Mouse (Mus musculus) forebrain, embryonic 16.5 days (tissue): ENCODE data around the gene Ptpn11. TPM values are rescaled to one million over a fixed set of nuclear protein-coding genes. Genes with fewer than 3 reads are reported as not detected.
A peak's percentile ranks its signal among the peaks of the same experiment; 100 is the strongest.

Source experiments
- ATAC-seq: fragments of 200-750 bp; cut with Nextera tagmentation; 2 replicates; pipeline ENCODE4 v1.8.0; 2017; ENCODE audit warnings: mild to moderate bottlenecking, moderate library complexity
- H3K27ac ChIP-seq: fragments of 300-500 bp; sonication (generic); 2 replicates; pipeline ENCODE4 v1.5.1; 2014; ENCODE audit warnings: low read length, control low read depth
- H3K27me3 ChIP-seq: fragments of 300-500 bp; sonication (generic); replicated peaks from 2 replicates; pipeline ENCODE4 v1.6.1; 2014; ENCODE audit warnings: low read length; ENCODE audit not compliant: control insufficient read depth, insufficient read depth
- H3K36me3 ChIP-seq: fragments of 300-500 bp; sonication (generic); 2 replicates; pipeline ENCODE4 v1.6.1; 2014; ENCODE audit not compliant: control insufficient read depth, insufficient read depth
- H3K4me1 ChIP-seq: fragments of 300-500 bp; sonication (generic); replicated peaks from 2 replicates; pipeline ENCODE4 v1.6.1; 2014; ENCODE audit warnings: low read length; ENCODE audit not compliant: control insufficient read depth, insufficient read depth
- H3K4me2 ChIP-seq: fragments of 300-500 bp; sonication (generic); 2 replicates; pipeline ENCODE4 v1.6.1; 2014; ENCODE audit warnings: mild to moderate bottlenecking, low read length, control low read depth
- H3K4me3 ChIP-seq: fragments of 300-500 bp; sonication (generic); replicated peaks from 2 replicates; pipeline ENCODE4 v1.5.1; 2014; ENCODE audit warnings: mild to moderate bottlenecking, low read length, control low read depth
- H3K9ac ChIP-seq: fragments of 300-500 bp; sonication (generic); replicated peaks from 2 replicates; pipeline ENCODE4 v1.6.1; 2014; ENCODE audit warnings: low read depth, low read length, control low read depth
- H3K9me3 ChIP-seq: fragments of 300-500 bp; sonication (generic); 2 replicates; pipeline ENCODE4 v1.6.1; 2016; ENCODE audit warnings: low read length; ENCODE audit not compliant: control insufficient read depth
- WGBS: fragments of 180-500 bp; shearing (Covaris S2); extraction: QIAGEN DNeasy Blood & Tissue Kit; methylation state at CpG from one replicate; pipeline ENCODE4 v1.1.7; 2014; 5-methylcytosine and 5-hydroxymethylcytosine counted together
- polyA plus RNA-seq: library from polyadenylated mRNA; unstranded; fragments of >200 nt; fragmentation: Nextera tagmentation; extraction: Ambion mirVana; gene quantifications from 2 replicates; pipeline ENCODE4 v1.2.1, GENCODE M21; 2015

The Ptpn11 gene
- polyA plus RNA-seq, 1 experiment from 2014 or later: 22.5 TPM

DNA sequence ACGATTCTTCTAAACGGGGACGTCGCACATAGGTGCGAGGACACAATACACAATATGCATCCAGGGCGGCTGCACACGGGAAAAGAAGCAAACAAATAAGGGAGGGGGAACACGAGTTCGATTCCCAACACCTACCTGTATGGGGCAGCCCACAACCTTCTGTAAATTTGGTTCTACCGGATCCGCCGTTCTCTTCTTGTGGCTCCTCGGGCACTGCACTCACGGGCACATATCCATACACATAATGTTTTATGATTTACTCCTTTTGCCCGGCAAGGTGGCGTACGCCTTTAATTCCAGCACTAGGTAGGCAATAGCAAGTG, 348 bp upstream of the Ptpn11 start:
- Histone ChIP-seq H3K4me2 (peak overlapping the region; percentile 56), H3K9ac (peak overlapping the region; percentile 85), H3K9me3 (no peaks in the 10 kb centered on the region), H3K4me3 (peak overlapping the region; percentile 65), H3K27ac (peak overlapping the region; percentile 47), H3K27me3 (no peaks in the 10 kb centered on the region), H3K4me1 (peaks cover 26% of the 10 kb centered on the region), H3K36me3 (no peaks in the 10 kb centered on the region)
- ATAC-seq: peak; percentile 62
- 9% methylated on average over 17 of the region's 17 CpGs for WGBS

GRCm38 (mm10) chr5:121190210-121190835, 874 bp downstream of the Ptpn11 start:
- peaks cover 28% of the 10 kb centered on the region for H3K4me1 ChIP-seq
- no peak for ATAC-seq
- no peaks in the 10 kb centered on the region for H3K36me3 ChIP-seq
- peak overlapping the region; percentile 54 for H3K27ac ChIP-seq
- 33% methylated on average over 21 of the region's 21 CpGs for WGBS
- peak overlapping the region; percentile 85 for H3K9ac ChIP-seq
- peak overlapping the region; percentile 75 for H3K4me2 ChIP-seq
- no peaks in the 10 kb centered on the region for H3K9me3 ChIP-seq
- H3K4me3 ChIP-seq: peak overlapping the region; percentile 65
- no peaks in the 10 kb centered on the region for H3K27me3 ChIP-seq

DNA sequence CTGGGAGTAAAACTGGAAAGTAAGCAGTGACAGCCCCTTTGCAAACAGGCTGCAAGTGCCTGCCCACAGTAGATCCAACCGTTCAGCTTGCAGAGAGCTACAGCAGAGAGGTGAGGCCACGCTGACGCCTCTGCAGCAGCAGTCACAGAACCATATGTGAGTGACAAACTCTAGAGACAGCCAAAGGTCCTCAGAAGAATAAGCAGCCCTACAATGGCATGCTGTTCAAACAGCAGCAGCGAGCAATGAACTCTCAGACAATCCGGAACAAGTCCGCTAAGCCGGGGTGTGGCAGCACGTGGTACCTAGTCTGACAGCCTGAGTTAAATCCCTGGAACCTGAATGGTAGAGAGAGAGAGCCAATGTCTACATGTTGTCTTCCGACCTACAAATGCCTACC, 2.0 kb downstream of the Ptpn11 start:
- H3K4me1 ChIP-seq: peaks cover 35% of the 10 kb centered on the region
- no peaks in the 10 kb centered on the region for H3K27me3 ChIP-seq
- no peak for ATAC-seq
- H3K4me3 ChIP-seq: no peak overlapping the region
- H3K27ac ChIP-seq: no peak overlapping the region
- H3K4me2 ChIP-seq: no peak overlapping the region
- H3K36me3 ChIP-seq: no peaks in the 10 kb centered on the region
- H3K9ac ChIP-seq: no peak overlapping the region
- H3K9me3 ChIP-seq: no peaks in the 10 kb centered on the region
- WGBS: 85% methylated on average over 9 of the region's 9 CpGs

DNA sequence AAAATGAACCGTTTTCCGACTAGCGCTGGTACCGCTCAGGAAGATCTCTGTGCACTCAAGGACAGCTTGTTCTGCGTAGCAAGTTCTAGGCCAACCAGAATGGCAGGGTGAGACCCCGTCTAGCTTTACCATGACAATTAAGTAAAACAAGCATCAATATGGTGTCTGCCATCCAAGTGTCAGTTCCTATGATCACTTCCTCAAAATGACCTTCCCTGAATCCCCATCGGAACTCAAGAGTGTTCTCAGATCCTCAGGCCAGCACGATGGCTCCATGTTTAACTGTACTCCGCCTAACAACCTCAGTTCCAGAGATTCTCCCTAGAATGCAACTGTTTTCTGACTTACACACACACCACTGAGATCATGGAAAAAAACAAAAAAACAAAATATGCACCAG, 2.9 kb downstream of the Ptpn11 start:
- WGBS: 94% methylated on average over 9 of the region's 9 CpGs
- Histone ChIP-seq H3K9me3 (no peaks in the 10 kb centered on the region), H3K4me2 (no peak overlapping the region), H3K27me3 (no peaks in the 10 kb centered on the region), H3K4me1 (peaks cover 35% of the 10 kb centered on the region), H3K9ac (no peak overlapping the region), H3K27ac (no peak overlapping the region), H3K36me3 (no peaks in the 10 kb centered on the region), H3K4me3 (no peak overlapping the region)
- ATAC-seq: no peak

GRCm38 (mm10) chr5:121187580-121188001, 3.6 kb downstream of the Ptpn11 start:
- H3K4me2 ChIP-seq: no peak overlapping the region
- ATAC-seq: no peak
- no peak overlapping the region for H3K4me3 ChIP-seq
- WGBS: 91% methylated on average over 8 of the region's 8 CpGs
- no peak overlapping the region for H3K27ac ChIP-seq
- no peaks in the 10 kb centered on the region for H3K9me3 ChIP-seq
- no peaks in the 10 kb centered on the region for H3K36me3 ChIP-seq
- H3K4me1 ChIP-seq: peaks cover 35% of the 10 kb centered on the region
- H3K27me3 ChIP-seq: no peaks in the 10 kb centered on the region
- H3K9ac ChIP-seq: no peak overlapping the region

DNA sequence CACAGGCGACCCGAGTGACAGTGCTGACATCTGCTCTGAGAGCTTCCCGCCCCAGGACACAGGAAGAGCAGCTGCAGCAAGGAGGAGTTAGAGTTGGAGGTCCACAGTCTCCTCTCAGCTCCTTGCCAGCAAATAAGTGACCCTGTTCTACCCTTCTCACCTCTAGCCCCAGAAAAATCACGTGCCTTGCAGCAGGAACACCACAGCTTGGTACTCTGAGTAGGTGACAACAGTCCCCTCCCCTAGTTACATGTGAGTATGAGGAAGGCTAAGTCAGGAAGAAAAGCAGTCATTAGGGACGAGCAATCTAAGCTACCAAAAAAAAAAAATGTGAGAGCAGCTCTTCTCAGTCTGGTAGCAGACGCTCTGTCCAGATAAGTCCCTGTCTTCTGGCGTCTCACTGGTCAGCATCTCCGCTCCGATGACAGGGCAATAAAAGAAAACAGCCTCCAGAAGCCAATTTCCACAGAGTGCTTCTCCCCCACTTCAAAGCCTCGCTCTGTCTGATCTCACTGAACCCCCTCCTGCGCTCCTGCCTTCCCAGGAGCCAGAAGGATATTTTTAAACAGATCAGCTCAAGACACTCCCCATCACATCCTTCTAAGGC, 6.1 kb downstream of the Ptpn11 start:
- no peaks in the 10 kb centered on the region for H3K27me3 ChIP-seq
- no peaks in the 10 kb centered on the region for H3K36me3 ChIP-seq
- H3K4me3 ChIP-seq: no peak overlapping the region
- no peak for ATAC-seq
- WGBS: 63% methylated on average over 11 of the region's 11 CpGs
- H3K4me2 ChIP-seq: no peak overlapping the region
- no peak overlapping the region for H3K9ac ChIP-seq
- H3K9me3 ChIP-seq: no peaks in the 10 kb centered on the region
- no peak overlapping the region for H3K27ac ChIP-seq
- H3K4me1 ChIP-seq: peaks cover 25% of the 10 kb centered on the region

DNA sequence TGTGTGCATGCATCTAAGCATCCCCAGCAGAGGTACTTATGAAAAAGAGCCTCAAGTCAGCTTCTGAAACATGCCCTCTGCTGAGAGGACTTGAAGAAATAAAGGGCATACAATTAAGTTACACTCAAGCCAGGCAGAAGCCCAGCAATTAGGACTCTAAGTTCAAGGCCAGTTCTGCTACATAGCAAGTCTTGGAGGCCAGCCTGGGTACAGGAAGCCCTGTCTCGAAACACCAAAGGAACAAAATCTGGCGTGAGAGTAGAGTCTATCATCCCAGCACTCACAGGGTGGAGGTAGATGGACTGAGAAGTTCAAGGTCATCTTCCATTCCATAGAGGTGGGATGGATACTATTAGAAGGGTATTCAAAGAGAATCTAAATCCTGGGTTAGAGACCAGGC, 6.8 kb downstream of the Ptpn11 start:
- no peaks in the 10 kb centered on the region for H3K27me3 ChIP-seq
- H3K9ac ChIP-seq: no peak overlapping the region
- H3K36me3 ChIP-seq: no peaks in the 10 kb centered on the region
- WGBS: 86% methylated on average over 2 of the region's 2 CpGs
- no peak for ATAC-seq
- H3K27ac ChIP-seq: no peak overlapping the region
- H3K9me3 ChIP-seq: no peaks in the 10 kb centered on the region
- H3K4me2 ChIP-seq: no peak overlapping the region
- no peak overlapping the region for H3K4me3 ChIP-seq
- H3K4me1 ChIP-seq: peaks cover 25% of the 10 kb centered on the region

GRCm38 (mm10) chr5:121183269-121183668, 7.9 kb downstream of the Ptpn11 start:
- no peak overlapping the region for H3K4me2 ChIP-seq
- H3K4me3 ChIP-seq: no peak overlapping the region
- peaks cover 26% of the 10 kb centered on the region for H3K4me1 ChIP-seq
- no peaks in the 10 kb centered on the region for H3K9me3 ChIP-seq
- no peaks in the 10 kb centered on the region for H3K36me3 ChIP-seq
- no peak overlapping the region for H3K9ac ChIP-seq
- 67% methylated on average over 9 of the region's 9 CpGs for WGBS
- no peak overlapping the region for H3K27ac ChIP-seq
- no peaks in the 10 kb centered on the region for H3K27me3 ChIP-seq
- no peak for ATAC-seq

GRCm38 (mm10) chr5:121179077-121179857, 11.9 kb downstream of the Ptpn11 start:
- Histone ChIP-seq H3K9me3 (no peaks in the 10 kb centered on the region), H3K4me3 (no peak overlapping the region), H3K9ac (no peak overlapping the region), H3K27me3 (no peaks in the 10 kb centered on the region), H3K27ac (peak overlapping the region; percentile 39), H3K36me3 (no peaks in the 10 kb centered on the region), H3K4me1 (peaks cover 11% of the 10 kb centered on the region), H3K4me2 (no peak overlapping the region)
- ATAC-seq: peak; percentile 72; the same call in 1 of the 2 replicates
- 55% methylated on average over 9 of the region's 9 CpGs for WGBS
